Mouse (Mus musculus): ENCODE measurements at regions not wholly inside any gene's neighbourhood (a gene's known extent, or its start where the extent isn't known, plus 50 kb on each side); places are given as distances from the start of the nearest gene placed in this dataset.
A peak's percentile ranks its signal among the peaks of the same experiment; 100 is the strongest.

- peak; percentile 74 for DNase-seq (ENCODE audit: low spot score)
These were observed 96.7 kb downstream of the 1500009L16Rik start for GRCm38 (mm10) chr10:83819266-83819949.

GRCm38 (mm10) chr10:83819950-83820275 lies 97.2 kb downstream of the 1500009L16Rik start:
- DNase-seq (ENCODE audit: low spot score) = no peak

- no peak for DNase-seq (ENCODE audit: low spot score)
These were observed 98.4 kb downstream of the 1500009L16Rik start for GRCm38 (mm10) chr10:83821089-83821488.

- no peak for DNase-seq (ENCODE audit: low spot score)
These were observed 103.4 kb downstream of the 1500009L16Rik start for GRCm38 (mm10) chr10:83826105-83826504.

GRCm38 (mm10) chr10:83836351-83836750 lies 113.7 kb downstream of the 1500009L16Rik start:
- DNase-seq (ENCODE audit: low spot score) = no peak

GRCm38 (mm10) chr10:83840226-83840625 lies 117.6 kb downstream of the 1500009L16Rik start:
- DNase-seq (ENCODE audit: low spot score) = no peak

- DNase-seq (ENCODE audit: low spot score) = no peak
These were observed 128.2 kb downstream of the 1500009L16Rik start for GRCm38 (mm10) chr10:83850881-83851280.

- DNase-seq (ENCODE audit: low spot score) = no peak
These were observed 129.5 kb downstream of the 1500009L16Rik start for GRCm38 (mm10) chr10:83852194-83852593.

- no peak for DNase-seq (ENCODE audit: low spot score)
These were observed 130.1 kb downstream of the 1500009L16Rik start for GRCm38 (mm10) chr10:83852806-83853205.

GRCm38 (mm10) chr10:83857794-83858442 lies 135.3 kb downstream of the 1500009L16Rik start:
- no peak for DNase-seq (ENCODE audit: low spot score)

- no peak for DNase-seq (ENCODE audit: low spot score)
These were observed 136.0 kb downstream of the 1500009L16Rik start for GRCm38 (mm10) chr10:83858689-83859088.

GRCm38 (mm10) chr10:83859633-83860032 lies 137.0 kb downstream of the 1500009L16Rik start:
- no peak for DNase-seq (ENCODE audit: low spot score)

GRCm38 (mm10) chr10:83861574-83862190 lies 139.0 kb downstream of the 1500009L16Rik start:
- no peak for DNase-seq (ENCODE audit: low spot score)

GRCm38 (mm10) chr10:83864591-83864990 lies 141.9 kb downstream of the 1500009L16Rik start:
- DNase-seq (ENCODE audit: low spot score) = no peak

- no peak for DNase-seq (ENCODE audit: low spot score)
These were observed 143.3 kb downstream of the 1500009L16Rik start for GRCm38 (mm10) chr10:83865929-83866328.

GRCm38 (mm10) chr10:83871736-83872400 lies 149.2 kb downstream of the 1500009L16Rik start:
- no peak for DNase-seq (ENCODE audit: low spot score)

- DNase-seq (ENCODE audit: low spot score) = no peak
These were observed 156.1 kb downstream of the 1500009L16Rik start for GRCm38 (mm10) chr10:83878745-83879144.

GRCm38 (mm10) chr10:83882119-83882890 lies 159.6 kb downstream of the 1500009L16Rik start:
- DNase-seq (ENCODE audit: low spot score) = no peak

GRCm38 (mm10) chr10:83882891-83883185 lies 160.2 kb downstream of the 1500009L16Rik start:
- no peak for DNase-seq (ENCODE audit: low spot score)

- DNase-seq (ENCODE audit: low spot score) = no peak
These were observed 161.9 kb downstream of the 1500009L16Rik start for GRCm38 (mm10) chr10:83884553-83884952.

- no peak for DNase-seq (ENCODE audit: low spot score)
These were observed 165.9 kb downstream of the 1500009L16Rik start for GRCm38 (mm10) chr10:83888587-83888986.

GRCm38 (mm10) chr10:83895741-83896150 lies 173.1 kb downstream of the 1500009L16Rik start:
- no peak for DNase-seq (ENCODE audit: low spot score)
